Mouse (Mus musculus) kidney, embryonic 14.5 days (tissue): ENCODE results near the gene Lins1. TPM values are rescaled to one million over a fixed set of nuclear protein-coding genes. Genes with fewer than 3 reads are reported as not detected.

ENCODE experiments used
- ATAC-seq: fragments of 200-750 bp; cut with Nextera tagmentation; 2 replicates; pipeline ENCODE4 v1.8.0; 2017; ENCODE audit warnings: moderate number of reproducible peaks, mild to moderate bottlenecking, moderate TSS enrichment, moderate library complexity; ENCODE audit not compliant: low FRiP score, low TSS enrichment
- H3K27ac ChIP-seq: fragments of 300-500 bp; sonication (generic); 2 replicates; pipeline ENCODE4 v1.5.1; 2014; ENCODE audit warnings: low read depth, mild to moderate bottlenecking, low read length, moderate library complexity, mixed read lengths
- H3K27me3 ChIP-seq: fragments of 300-500 bp; sonication (generic); 2 replicates; pipeline ENCODE4 v1.6.1; 2014; ENCODE audit warnings: mild to moderate bottlenecking, low read length; ENCODE audit not compliant: control insufficient read depth, insufficient read depth
- H3K36me3 ChIP-seq: fragments of 300-500 bp; sonication (generic); 2 replicates; pipeline ENCODE4 v1.6.1; 2014; ENCODE audit warnings: low read length, mixed read lengths; ENCODE audit not compliant: control insufficient read depth, insufficient read depth
- H3K4me1 ChIP-seq: fragments of 300-500 bp; sonication (generic); 2 replicates; pipeline ENCODE4 v1.6.1; 2014; ENCODE audit warnings: low read length, mixed read lengths; ENCODE audit not compliant: control insufficient read depth, insufficient read depth
- H3K4me2 ChIP-seq: fragments of 300-500 bp; sonication (generic); replicated peaks from 2 replicates; pipeline ENCODE4 v1.6.1; 2014; ENCODE audit warnings: low read depth, mild to moderate bottlenecking, low read length
- H3K4me3 ChIP-seq: fragments of 300-500 bp; sonication (generic); 2 replicates; pipeline ENCODE4 v1.5.1; 2014; ENCODE audit warnings: mild to moderate bottlenecking, low read length
- H3K9ac ChIP-seq: fragments of 300-500 bp; sonication (generic); 2 replicates; pipeline ENCODE4 v1.6.1; 2014; ENCODE audit warnings: low read depth, mild to moderate bottlenecking, low read length, moderate library complexity
- H3K9me3 ChIP-seq: fragments of 300-500 bp; sonication (generic); 2 replicates; pipeline ENCODE4 v1.6.1; 2016; ENCODE audit warnings: low read length; ENCODE audit not compliant: control insufficient read depth
- WGBS: fragments of 180-500 bp; shearing (Covaris S2); extraction: QIAGEN DNeasy Blood & Tissue Kit; methylation state at CpG from one replicate; pipeline ENCODE4 v1.1.7; 2014; 5-methylcytosine and 5-hydroxymethylcytosine counted together
- polyA plus RNA-seq: library from polyadenylated mRNA; unstranded; fragments of >200 nt; fragmentation: Nextera tagmentation; extraction: Ambion mirVana; gene quantifications from 2 replicates; pipeline ENCODE4 v1.2.1, GENCODE M21; 2014

Lins1 gene
- 17.3 and 23.1 TPM in 2 replicates for polyA plus RNA-seq

DNA sequence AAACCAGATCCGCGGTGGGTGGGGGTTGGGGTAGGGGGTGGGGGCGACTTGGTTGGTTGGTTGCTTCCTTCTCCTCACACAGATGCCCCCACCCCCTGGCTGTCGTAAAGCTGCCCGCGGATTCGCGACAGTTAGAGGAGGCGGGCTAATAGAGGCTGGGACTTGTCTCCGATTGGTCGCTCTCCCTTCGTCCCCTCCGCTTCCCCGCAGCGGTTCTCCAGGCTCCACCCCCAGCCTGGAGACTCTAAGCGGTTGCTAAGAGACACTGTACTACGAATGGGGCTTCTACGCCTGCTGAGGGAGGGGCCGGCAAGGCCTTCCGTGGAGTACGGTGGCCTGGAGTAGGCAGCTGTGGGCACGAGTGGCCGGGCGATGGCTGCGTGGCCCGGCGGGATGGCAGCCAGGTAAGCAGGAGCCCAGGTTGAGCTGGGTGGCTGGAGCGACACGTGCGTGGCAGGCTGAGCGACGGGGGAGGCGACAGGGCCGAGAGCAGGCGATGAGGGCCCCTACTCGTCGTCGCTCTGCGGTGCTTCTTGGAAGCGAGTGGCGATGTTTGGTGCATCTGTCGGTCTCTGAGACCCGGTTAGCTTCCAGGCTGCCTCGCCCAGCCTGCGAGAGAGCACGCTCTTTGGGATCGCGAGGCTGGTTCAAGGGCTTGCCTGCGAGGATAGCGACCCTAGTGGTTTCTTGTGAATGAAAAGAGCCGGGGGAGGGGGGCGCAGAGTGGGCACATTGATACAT lies at the start of gene Lins1:
Lins1 (plus strand) TSS at position 270 of the 741 bp plus-strand sequence.
- Histone ChIP-seq H3K27me3 (no peaks in the 10 kb centered on the region), H3K4me1 (peaks cover 12% of the 10 kb centered on the region), H3K4me2 (peak within 1 kb of the TSS; percentile 88), H3K9ac (peak within 1 kb of the TSS; percentile 82), H3K36me3 (peaks cover 7% of the 10 kb centered on the region), H3K4me3 (peak within 1 kb of the TSS; percentile 85), H3K9me3 (no peaks in the 10 kb centered on the region), H3K27ac (peak within 1 kb of the TSS; percentile 71; the same call in 1 of the 2 replicates)
- peak; percentile 99 for ATAC-seq
- WGBS, result under 1% methylated on average over 47 of the region's 52 CpGs

DNA sequence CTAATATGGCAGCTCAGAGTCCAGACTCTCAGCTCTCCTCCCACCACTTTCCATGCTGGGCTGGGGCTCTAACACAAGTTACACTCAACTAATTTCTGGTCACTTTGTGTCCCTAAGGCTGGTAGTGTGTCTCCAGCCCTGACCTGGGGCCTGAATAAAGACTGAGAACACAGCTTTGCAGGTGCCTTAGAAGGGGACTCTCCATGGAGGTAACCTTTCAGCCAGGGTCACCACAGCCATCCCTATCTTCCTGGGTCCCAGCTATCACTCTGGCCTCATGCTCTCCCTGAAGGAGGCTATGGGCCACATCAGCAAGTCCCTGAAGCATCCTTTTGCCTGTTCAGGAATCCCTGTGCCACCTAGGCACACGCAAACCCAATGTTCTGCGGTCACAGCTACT lies 44.0 kb upstream of the Lins1 start:
- Histone ChIP-seq H3K9me3 (no peaks in the 10 kb centered on the region), H3K27ac (no peak overlapping the region), H3K4me3 (no peak overlapping the region), H3K4me2 (no peak overlapping the region), H3K27me3 (no peaks in the 10 kb centered on the region), H3K36me3 (peaks cover 20% of the 10 kb centered on the region), H3K4me1 (no peaks in the 10 kb centered on the region), H3K9ac (no peak overlapping the region)
- WGBS, result 98% methylated on average over 2 of the region's 2 CpGs
- no peak for ATAC-seq

DNA sequence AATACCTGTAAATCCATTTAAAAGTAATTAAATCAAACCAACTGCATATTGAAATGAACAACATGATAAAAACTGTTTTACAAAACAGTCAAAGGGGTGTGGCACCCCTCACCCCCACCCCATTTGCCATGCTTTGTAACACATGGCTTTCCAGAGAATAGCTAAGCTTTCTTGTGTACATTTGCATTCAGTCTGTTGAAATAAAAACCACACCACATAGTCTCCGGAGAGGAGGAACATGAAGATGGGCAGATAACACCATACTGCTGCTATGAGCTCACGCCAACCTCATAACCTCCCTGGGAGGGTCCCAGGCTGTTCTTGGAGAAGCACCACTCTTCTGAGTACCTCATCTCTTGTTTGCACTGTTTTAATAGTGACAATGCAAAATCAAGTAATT lies 40.5 kb upstream of the Lins1 start:
- no peaks in the 10 kb centered on the region for H3K27me3 ChIP-seq
- H3K36me3 ChIP-seq, result peaks cover 20% of the 10 kb centered on the region
- H3K4me2 ChIP-seq, result no peak overlapping the region
- WGBS, result 86% methylated on average over 2 of the region's 2 CpGs
- no peak overlapping the region for H3K27ac ChIP-seq
- ATAC-seq, result no peak
- no peaks in the 10 kb centered on the region for H3K4me1 ChIP-seq
- H3K9ac ChIP-seq, result no peak overlapping the region
- no peak overlapping the region for H3K4me3 ChIP-seq
- no peaks in the 10 kb centered on the region for H3K9me3 ChIP-seq

DNA sequence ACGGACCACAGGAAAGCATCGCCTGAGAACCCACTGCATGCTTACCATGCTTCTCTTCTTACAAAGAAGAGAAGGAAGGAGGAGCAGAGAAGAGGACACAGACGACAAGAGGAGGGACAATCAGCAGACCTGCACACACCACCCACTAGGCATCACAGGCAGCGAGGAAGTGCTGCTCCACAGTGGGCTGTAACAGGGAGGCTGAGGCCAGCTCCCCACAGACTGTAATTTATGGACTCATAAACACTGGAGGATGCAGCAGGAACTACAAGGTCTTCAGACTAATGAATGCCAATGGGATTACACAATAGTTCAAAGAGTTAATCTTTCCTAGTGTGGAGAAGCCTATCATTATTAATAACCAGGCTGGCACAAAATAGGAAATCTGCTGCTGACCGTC lies 38.8 kb upstream of the Lins1 start:
- H3K9ac ChIP-seq, result no peak overlapping the region
- no peaks in the 10 kb centered on the region for H3K4me1 ChIP-seq
- 32% methylated on average over 5 of the region's 5 CpGs for WGBS
- no peak for ATAC-seq
- no peaks in the 10 kb centered on the region for H3K9me3 ChIP-seq
- no peak overlapping the region for H3K4me3 ChIP-seq
- H3K36me3 ChIP-seq, result peaks cover 26% of the 10 kb centered on the region
- H3K4me2 ChIP-seq, result no peak overlapping the region
- H3K27me3 ChIP-seq, result no peaks in the 10 kb centered on the region
- no peak overlapping the region for H3K27ac ChIP-seq

DNA sequence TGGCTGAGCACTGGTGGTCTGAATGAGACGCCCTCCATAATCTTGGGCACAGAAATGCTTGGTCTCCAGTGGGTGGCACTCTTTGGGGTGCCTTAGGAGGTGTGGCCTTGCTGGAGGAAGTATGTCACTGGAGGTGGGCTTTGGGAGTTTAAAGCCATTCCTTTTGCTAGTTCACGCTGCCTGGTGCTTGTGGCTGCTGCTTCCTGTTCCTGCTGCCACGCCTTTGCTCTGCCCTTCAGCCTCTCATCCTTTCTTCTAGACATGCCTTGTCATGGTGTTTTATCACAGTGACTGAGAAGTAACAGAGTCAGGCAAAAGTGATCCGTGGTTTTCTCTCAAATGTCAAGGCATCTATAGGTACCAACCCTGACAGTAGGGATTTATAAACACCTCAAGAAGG lies 37.5 kb upstream of the Lins1 start:
- Histone ChIP-seq H3K4me1 (no peaks in the 10 kb centered on the region), H3K9me3 (no peaks in the 10 kb centered on the region), H3K36me3 (peaks cover 28% of the 10 kb centered on the region), H3K9ac (no peak overlapping the region), H3K4me3 (no peak overlapping the region), H3K27ac (no peak overlapping the region), H3K4me2 (no peak overlapping the region), H3K27me3 (no peaks in the 10 kb centered on the region)
- 88% methylated on average over 4 of the region's 4 CpGs for WGBS
- ATAC-seq, result no peak

DNA sequence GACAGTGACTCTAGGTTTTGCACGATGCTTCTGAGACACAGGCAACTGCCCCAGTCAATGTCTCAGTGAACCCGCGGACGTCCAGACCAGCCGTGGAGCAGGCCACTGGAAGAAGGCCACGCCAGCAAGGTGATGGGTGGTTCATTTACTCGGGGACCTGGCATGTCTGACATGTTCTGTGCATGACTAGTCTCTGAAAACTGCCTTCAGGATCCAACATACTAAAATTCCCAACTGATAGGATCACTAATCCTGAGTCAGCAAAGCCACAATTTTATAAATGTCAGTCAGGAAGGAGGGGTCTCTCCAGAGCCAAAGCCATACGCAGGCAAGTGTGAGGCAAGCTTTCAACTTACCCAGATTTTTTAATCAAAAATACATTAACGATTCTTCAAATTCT lies 36.1 kb upstream of the Lins1 start:
- no peaks in the 10 kb centered on the region for H3K27me3 ChIP-seq
- no peaks in the 10 kb centered on the region for H3K4me1 ChIP-seq
- no peak overlapping the region for H3K4me3 ChIP-seq
- no peak overlapping the region for H3K9ac ChIP-seq
- H3K4me2 ChIP-seq, result no peak overlapping the region
- no peak for ATAC-seq
- peaks cover 30% of the 10 kb centered on the region for H3K36me3 ChIP-seq
- H3K27ac ChIP-seq, result no peak overlapping the region
- WGBS, result 89% methylated on average over 9 of the region's 9 CpGs
- no peaks in the 10 kb centered on the region for H3K9me3 ChIP-seq

DNA sequence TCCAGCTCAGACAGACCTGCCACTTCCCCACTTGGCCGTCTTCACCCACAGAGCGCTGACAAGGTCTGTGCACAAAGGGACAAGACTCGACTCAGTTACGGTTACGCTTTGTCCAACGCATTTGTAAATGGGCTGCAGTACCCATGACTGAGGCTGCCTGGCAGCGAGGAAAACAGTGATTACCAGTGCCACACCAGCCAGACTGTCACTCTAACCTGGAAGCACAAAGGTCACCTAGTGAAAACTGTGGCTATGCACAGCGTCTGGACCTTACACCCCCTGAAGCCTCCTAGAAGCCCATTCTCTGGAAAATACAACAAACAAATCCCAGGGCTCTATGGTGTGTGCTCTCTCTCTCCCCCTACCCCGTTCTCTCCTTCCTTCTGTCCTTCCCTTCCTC lies 34.2 kb upstream of the Lins1 start:
- 91% methylated on average over 9 of the region's 9 CpGs for WGBS
- Histone ChIP-seq H3K4me1 (0 out of 2 replicates have a peak, but pooled peaks cover under 1% of the 10 kb centered on the region), H3K27me3 (no peaks in the 10 kb centered on the region), H3K9me3 (no peaks in the 10 kb centered on the region), H3K9ac (no peak overlapping the region), H3K36me3 (peaks cover 40% of the 10 kb centered on the region), H3K4me3 (no peak overlapping the region), H3K4me2 (no peak overlapping the region), H3K27ac (no peak overlapping the region)
- ATAC-seq, result no peak

DNA sequence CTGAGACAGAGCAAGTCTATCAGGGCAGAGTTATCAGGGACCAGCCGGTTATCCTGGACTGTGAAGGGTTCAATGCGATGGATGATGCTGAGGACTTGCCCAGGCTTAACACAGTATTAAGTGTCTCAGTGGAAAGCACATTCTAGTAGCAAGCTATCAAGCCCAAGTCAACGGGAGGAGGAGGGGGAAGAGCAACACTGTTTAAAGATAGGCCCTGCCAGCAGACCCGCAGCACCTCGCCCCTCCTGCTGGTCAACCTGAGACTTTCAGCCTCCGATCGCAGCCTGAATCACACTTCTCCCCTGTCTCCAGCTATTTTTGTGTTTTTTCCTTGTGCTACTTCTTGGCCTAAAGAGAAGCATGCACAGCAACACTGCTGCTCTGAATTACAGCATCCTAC lies 29.4 kb upstream of the Lins1 start:
- Histone ChIP-seq H3K27ac (no peak overlapping the region), H3K36me3 (peaks cover 28% of the 10 kb centered on the region), H3K27me3 (no peaks in the 10 kb centered on the region), H3K4me2 (no peak overlapping the region), H3K4me3 (no peak overlapping the region), H3K9ac (no peak overlapping the region), H3K4me1 (peaks cover 6% of the 10 kb centered on the region; the same call in 1 of the 2 replicates), H3K9me3 (no peaks in the 10 kb centered on the region)
- ATAC-seq, result no peak
- 69% methylated on average over 7 of the region's 7 CpGs for WGBS

DNA sequence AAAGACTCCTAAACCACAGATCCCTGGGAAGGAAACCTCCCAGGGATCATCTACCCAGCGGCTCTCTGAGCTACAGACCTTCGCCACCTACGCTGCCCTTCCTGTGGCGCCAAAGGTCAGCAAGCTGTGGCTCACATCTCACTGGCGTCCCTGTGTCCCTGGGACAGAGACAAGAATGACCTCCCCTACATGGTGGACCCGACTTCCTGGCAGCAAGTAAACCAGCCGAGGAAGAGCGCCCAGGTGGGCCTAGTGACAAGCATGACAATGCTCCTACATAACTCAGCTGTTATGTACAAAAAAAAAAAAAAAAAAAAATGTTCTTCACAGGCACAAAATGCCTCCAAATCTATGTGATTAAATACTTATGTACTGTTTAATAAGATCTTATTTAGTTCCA lies 28.7 kb upstream of the Lins1 start:
- H3K27me3 ChIP-seq, result no peaks in the 10 kb centered on the region
- H3K9ac ChIP-seq, result no peak overlapping the region
- WGBS, result 60% methylated on average over 8 of the region's 8 CpGs
- no peaks in the 10 kb centered on the region for H3K9me3 ChIP-seq
- peaks cover 6% of the 10 kb centered on the region; the same call in 1 of the 2 replicates for H3K4me1 ChIP-seq
- ATAC-seq, result no peak
- H3K27ac ChIP-seq, result no peak overlapping the region
- H3K4me3 ChIP-seq, result no peak overlapping the region
- peaks cover 28% of the 10 kb centered on the region for H3K36me3 ChIP-seq
- H3K4me2 ChIP-seq, result no peak overlapping the region
